In the genomic region with DNA sequence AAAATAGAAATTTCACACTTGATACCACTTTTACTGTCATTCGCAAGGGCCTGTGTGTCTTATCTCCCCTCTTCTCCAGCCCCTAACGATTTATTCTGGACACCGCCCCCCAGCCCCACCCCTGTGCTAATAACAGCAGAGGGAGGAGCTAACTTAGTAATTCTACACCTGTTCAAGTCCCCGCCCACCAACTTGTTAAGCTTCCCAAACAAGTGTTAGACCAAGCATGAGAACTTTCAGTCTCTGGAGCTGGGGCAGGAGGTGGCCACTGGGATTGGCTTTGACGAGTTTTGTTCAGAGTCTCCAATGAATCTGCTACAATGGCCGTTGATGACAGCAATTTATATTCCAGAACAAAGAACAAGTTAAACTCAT, we compare ENCODE assay signal across 7 mouse cellular contexts.
DNase-seq lines count a peak whose midpoint lies in the region; ATAC-seq lines count a peak whose summit lies in the region.

No protein-coding gene starts in this region.

- peaks cover 11% of the 10 kb centered on the region; the same call in 1 of the 2 replicates for H3K4me1 ChIP-seq in intestine, embryonic 14.5 days (replicated peaks; ENCODE audit: control insufficient read depth, insufficient read depth, low read length)
- peaks cover 11% of the 10 kb centered on the region; the same call in 1 of the 2 replicates for H3K4me1 ChIP-seq in liver, embryonic 15.5 days (replicated peaks)
- no peaks in the 10 kb centered on the region for H3K4me1 ChIP-seq in neural tube, embryonic 11.5 days (ENCODE audit: control insufficient read depth, insufficient read depth, low read length)

- H3K9me3 ChIP-seq in intestine, embryonic 14.5 days (ENCODE audit: control insufficient read depth, low read length): no peaks in the 10 kb centered on the region
- no peaks in the 10 kb centered on the region for H3K9me3 ChIP-seq in liver, embryonic 15.5 days (replicated peaks)
- no peaks in the 10 kb centered on the region for H3K9me3 ChIP-seq in neural tube, embryonic 11.5 days (ENCODE audit: control insufficient read depth, low read length)

- peak overlapping the region; percentile 51; the same call in 1 of the 2 replicates for H3K27ac ChIP-seq in intestine, embryonic 14.5 days (ENCODE audit: low read depth)
- H3K27ac ChIP-seq in liver, embryonic 15.5 days (replicated peaks): no peak overlapping the region
- no peak overlapping the region for H3K27ac ChIP-seq in neural tube, embryonic 11.5 days (ENCODE audit: low read depth, low read length)

- no peaks in the 10 kb centered on the region for H3K27me3 ChIP-seq in intestine, embryonic 14.5 days (replicated peaks; ENCODE audit: control insufficient read depth, insufficient read depth, low read length)
- H3K27me3 ChIP-seq in liver, embryonic 15.5 days: no peaks in the 10 kb centered on the region
- H3K27me3 ChIP-seq in neural tube, embryonic 11.5 days (ENCODE audit: control insufficient read depth, insufficient read depth, low read length): no peaks in the 10 kb centered on the region

- no peaks in the 10 kb centered on the region for H3K36me3 ChIP-seq in intestine, embryonic 14.5 days (ENCODE audit: control insufficient read depth, insufficient read depth, low read length)
- H3K36me3 ChIP-seq in liver, embryonic 15.5 days (replicated peaks): no peaks in the 10 kb centered on the region
- no peaks in the 10 kb centered on the region for H3K36me3 ChIP-seq in neural tube, embryonic 11.5 days (ENCODE audit: control insufficient read depth, insufficient read depth, low read length)

- WGBS in intestine, embryonic 14.5 days: under 1% methylated on average over 6 of the region's 6 CpGs
- 3% methylated on average over 6 of the region's 6 CpGs for whole genome bisulfite sequencing in liver, embryonic 15.5 days (ENCODE audit: insufficient replicate concordance)
- WGBS in neural tube, embryonic 11.5 days: 4% methylated on average over 6 of the region's 6 CpGs

- H3K4me2 ChIP-seq in intestine, embryonic 14.5 days (ENCODE audit: low read length): peak overlapping the region; percentile 61
- H3K4me2 ChIP-seq in liver, embryonic 15.5 days: peak overlapping the region; percentile 68
- peak overlapping the region; percentile 45 for H3K4me2 ChIP-seq in neural tube, embryonic 11.5 days (ENCODE audit: low read depth)

- DNase-seq in R1 (ENCODE audit: low read depth, low spot score): peak; percentile 96
- peak; percentile 77 for DNase-seq in intestine, embryonic 14.5 days (ENCODE audit: low spot score)
- DNase-seq in neural tube, embryonic 11.5 days (ENCODE audit: low spot score): peak; percentile 49
- DNase-seq in frontal cortex, postnatal 36 days (ENCODE audit: low spot score in 2 of 2): no peak

- H3K9ac ChIP-seq in intestine, embryonic 14.5 days (ENCODE audit: low read length): peak overlapping the region; percentile 22; the same call in 1 of the 2 replicates
- H3K9ac ChIP-seq in liver, embryonic 15.5 days: peak overlapping the region; percentile 19; the same call in 1 of the 2 replicates
- H3K9ac ChIP-seq in neural tube, embryonic 11.5 days (ENCODE audit: low read length): no peak overlapping the region

- peak; percentile 74 for ATAC-seq in common myeloid progenitor, adult 5-6 weeks (replicated peaks; ENCODE audit: low read depth, poor library complexity, severe bottlenecking)
- peak; percentile 70 for ATAC-seq in granulocyte monocyte progenitor cell, adult 5-6 weeks (replicated peaks; ENCODE audit: poor library complexity, severe bottlenecking)
- ATAC-seq in intestine, embryonic 14.5 days (replicated peaks; ENCODE audit: low FRiP score, low TSS enrichment, low read depth): peak; percentile 82
- peak; percentile 70 for ATAC-seq in liver, embryonic 15.5 days (ENCODE audit: insufficient read depth)
- peak; percentile 58; the same call in 1 of the 2 replicates for ATAC-seq in neural tube, embryonic 11.5 days (ENCODE audit: insufficient read depth, low FRiP score, low TSS enrichment)

- H3K4me3 ChIP-seq in intestine, embryonic 14.5 days (ENCODE audit: low read depth, low read length): peak overlapping the region; percentile 33
- H3K4me3 ChIP-seq in liver, embryonic 15.5 days (replicated peaks): peak overlapping the region; percentile 52
- peak overlapping the region; percentile 14 for H3K4me3 ChIP-seq in neural tube, embryonic 11.5 days (ENCODE audit: low read depth, low read length)

Comparison
In these comparisons a context has a peak if more than half of its experiments do, and no peak if none do; other contexts are left out.
1. DNase-seq: peak in R1 (single experiment), intestine, embryonic 14.5 days (single experiment) and neural tube, embryonic 11.5 days (single experiment); none in frontal cortex, postnatal 36 days (0 of 2).
2. Peak in every context shown above with its lines, with median percentiles within 50 percentile points of each other: ATAC-seq, H3K4me2 ChIP-seq and H3K4me3 ChIP-seq.